Mouse (Mus musculus): ENCODE measurements at regions not wholly inside any gene's neighbourhood (a gene's known extent, or its start where the extent isn't known, plus 50 kb on each side); places are given as distances from the start of the nearest gene placed in this dataset.

DNA sequence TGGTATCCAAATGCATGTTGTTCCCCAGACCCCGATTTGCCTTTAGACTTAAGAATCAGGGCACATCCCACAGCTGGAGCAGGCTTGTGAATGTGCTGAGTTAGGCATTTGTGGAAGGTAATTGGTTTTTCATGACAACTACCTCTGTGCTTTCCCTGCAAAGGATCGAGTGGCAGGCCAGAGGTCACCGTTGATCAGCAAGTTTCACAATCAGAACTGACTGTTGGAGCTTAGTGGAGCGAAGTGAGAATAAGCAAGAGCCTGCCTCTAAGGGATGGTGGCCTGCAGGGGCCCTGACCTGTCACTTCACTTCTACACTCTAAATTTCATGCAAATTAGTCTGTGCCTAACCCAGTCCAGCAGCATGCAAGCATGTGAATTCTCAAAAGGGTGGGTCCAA lies 270.7 kb downstream of the Ins1 start:
- TF ChIP-seq USF1 (IDR thresholded peaks at IDR 0.05; ENCODE audit: low read depth) = no peak
- no peak for TF ChIP-seq CTCF (IDR thresholded peaks at IDR 0.05; ENCODE audit: control insufficient read depth, insufficient read depth, insufficient read length)
- no peak for TF ChIP-seq MYOD1 (IDR thresholded peaks at IDR 0.05; ENCODE audit: control insufficient read depth, insufficient read length, low read depth)
- TF ChIP-seq MAX (IDR thresholded peaks at IDR 0.05) = no peak
- no peak for TF ChIP-seq MYOG (IDR thresholded peaks at IDR 0.05; ENCODE audit: control insufficient read depth, extremely low read depth, insufficient read length)

All from C2C12 (cell line).